Comparison of ENCODE assay signal across 9 mouse cellular contexts in genomic region chr5:143253186-143253880, GRCm38 (mm10). TPM values are rescaled to one million over a fixed set of nuclear protein-coding genes. Genes with fewer than 3 reads are reported as not detected.
A peak's percentile ranks its signal among the peaks of the same experiment; 100 is the strongest.
DNase-seq lines count a peak whose midpoint lies in the region; ATAC-seq and TF ChIP-seq lines count a peak whose summit lies in the region.
"Had no signal": no experiment of that assay in that cellular context is flagged by ENCODE, and none has a peak within 500 bp of the region (broad histone marks: within the 10 kb centered on the region; RNA-seq: fewer than 3 reads in every experiment).

No protein-coding gene starts in this region.

- intact Hi-C loops in heart, postnatal 14 days (cut with DNase I), result no loop called here

- peaks cover 23% of the 10 kb centered on the region for H3K36me3 ChIP-seq in heart, embryonic 14.5 days (ENCODE audit: control insufficient read depth, insufficient read depth, low read length)
- peaks cover 89% of the 10 kb centered on the region for H3K36me3 ChIP-seq in hindbrain, embryonic 14.5 days (replicated peaks; ENCODE audit: control insufficient read depth, insufficient read depth)
- peaks cover 48% of the 10 kb centered on the region for H3K36me3 ChIP-seq in midbrain, postnatal 0 days (ENCODE audit: insufficient read depth, low read length)

- no peak for TF ChIP-seq CTCF in midbrain, postnatal 0 days (IDR thresholded peaks at IDR 0.05)

- ATAC-seq in heart, embryonic 14.5 days (ENCODE audit: insufficient number of reproducible peaks, insufficient read depth, low FRiP score, low read depth), result no peak
- ATAC-seq in hindbrain, embryonic 14.5 days (ENCODE audit: low FRiP score), result no peak
- peak; percentile 45 for ATAC-seq in midbrain, postnatal 0 days (ENCODE audit: low FRiP score)

- DNase-seq in heart, postnatal 14 days, result no peak
- peak; percentile 49 for DNase-seq in ES-CJ7 (ENCODE audit: low read depth, low spot score)
- peak; percentile 68 to 70 for DNase-seq in cerebellum, postnatal 10 days
- DNase-seq in hindbrain, embryonic 14.5 days (ENCODE audit: low spot score), result no peak
- no peak for DNase-seq in midbrain, postnatal 0 days (ENCODE audit: low spot score)
- DNase-seq in left cerebral cortex, adult 11 months (ENCODE audit: low spot score), result no peak
- DNase-seq in T-cell, adult 2 months (ENCODE audit: low spot score), result no peak

- H3K9ac ChIP-seq in heart, embryonic 14.5 days (ENCODE audit: low read length), result peak overlapping the region; percentile 21; the same call in 1 of the 2 replicates
- peak overlapping the region; percentile 40 for H3K9ac ChIP-seq in hindbrain, embryonic 14.5 days
- H3K9ac ChIP-seq in midbrain, postnatal 0 days (replicated peaks; ENCODE audit: low read length, poor library complexity, severe bottlenecking), result peak overlapping the region; percentile 39; the same call in 1 of the 2 replicates

- H3K4me1 ChIP-seq in heart, embryonic 14.5 days (ENCODE audit: control insufficient read depth in 2 of 2, insufficient read depth in 2 of 2, low read length in 2 of 2), result peaks cover 2 to 21% of the 10 kb centered on the region in 2 experiments; a peak in 3 of 4 replicates
- peaks cover 10% of the 10 kb centered on the region; the same call in 1 of the 2 replicates for H3K4me1 ChIP-seq in hindbrain, embryonic 14.5 days (replicated peaks; ENCODE audit: control insufficient read depth, insufficient read depth, low read length)
- no peaks in the 10 kb centered on the region for H3K4me1 ChIP-seq in midbrain, postnatal 0 days (ENCODE audit: insufficient read depth, low read length)

- H3K27ac ChIP-seq in heart, embryonic 14.5 days (replicated peaks in 1 of 2; ENCODE audit: control insufficient read depth in 1 of 2, insufficient read depth in 1 of 2, low read depth in 2 of 2, low read length in 2 of 2), result no peak overlapping the region
- no peak overlapping the region for H3K27ac ChIP-seq in hindbrain, embryonic 14.5 days
- H3K27ac ChIP-seq in midbrain, postnatal 0 days (ENCODE audit: low read depth, low read length), result no peak overlapping the region; the same call in 1 of the 2 replicates
- H3K27ac ChIP-seq: macrophage had no signal

- WGBS in heart, embryonic 14.5 days, result 3% methylated on average over 103 of the region's 103 CpGs
- WGBS in hindbrain, embryonic 14.5 days, result 8% methylated on average over 92 of the region's 103 CpGs
- WGBS in midbrain, postnatal 0 days, result 13% methylated on average over 103 of the region's 103 CpGs

- H3K27me3 ChIP-seq in heart, embryonic 14.5 days (ENCODE audit: control insufficient read depth, insufficient read depth, low read length), result peaks cover 77% of the 10 kb centered on the region
- peaks cover 64% of the 10 kb centered on the region for H3K27me3 ChIP-seq in hindbrain, embryonic 14.5 days (ENCODE audit: control insufficient read depth, insufficient read depth, low read length)
- 0 out of 2 replicates have a peak, but pooled peaks cover 17% of the 10 kb centered on the region for H3K27me3 ChIP-seq in midbrain, postnatal 0 days (ENCODE audit: insufficient read depth, low read length)

- H3K4me3 ChIP-seq in heart, embryonic 14.5 days (ENCODE audit: control insufficient read depth in 1 of 2, insufficient read depth in 1 of 2, low read depth in 1 of 2, low read length in 2 of 2), result peak overlapping the region; percentile 29 to 46
- peak overlapping the region; percentile 21 for H3K4me3 ChIP-seq in hindbrain, embryonic 14.5 days (replicated peaks; ENCODE audit: low read length)
- H3K4me3 ChIP-seq in midbrain, postnatal 0 days (ENCODE audit: low read depth, low read length), result peak overlapping the region; percentile 19; the same call in 1 of the 2 replicates

- no peaks in the 10 kb centered on the region for H3K9me3 ChIP-seq in heart, embryonic 14.5 days (ENCODE audit: control insufficient read depth, low read length)
- no peaks in the 10 kb centered on the region for H3K9me3 ChIP-seq in hindbrain, embryonic 14.5 days (ENCODE audit: control insufficient read depth, low read length)
- H3K9me3 ChIP-seq in midbrain, postnatal 0 days (ENCODE audit: low read length), result no peaks in the 10 kb centered on the region

- H3K4me2 ChIP-seq in heart, embryonic 14.5 days (ENCODE audit: low read length), result peak overlapping the region; percentile 80
- peak overlapping the region; percentile 41 for H3K4me2 ChIP-seq in hindbrain, embryonic 14.5 days (replicated peaks)
- H3K4me2 ChIP-seq in midbrain, postnatal 0 days (ENCODE audit: low read depth, low read length, poor library complexity, severe bottlenecking), result peak overlapping the region; percentile 41

RNA-seq across cellular contexts. Expression of gene Zfp316, which starts 16.5 kb away (rescaled TPM):
- polyA plus RNA-seq in heart, embryonic 14.5 days (2014; fragmentation: Nextera tagmentation; extraction: Ambion mirVana), result 1.1 and 1.6 TPM in 2 replicates
- total RNA-seq in heart, postnatal 14 days (2021), result 1 to 10 TPM; 4.0 to 5.5 TPM
- 5.5 and 6.4 TPM in 2 replicates for polyA plus RNA-seq in hindbrain, embryonic 14.5 days (2014; fragmentation: Nextera tagmentation; extraction: Ambion mirVana)
- total RNA-seq in midbrain, postnatal 0 days (2014; rRNA removed), result 32.1 and 36.0 TPM in 2 replicates
- 6.2 and 6.8 TPM in 2 replicates for polyA plus RNA-seq in midbrain, postnatal 0 days (2015; fragmentation: Nextera tagmentation; extraction: Ambion mirVana)

RNA-seq across cellular contexts. Expression of gene Zfp12, which starts 18.4 kb away (rescaled TPM):
- polyA plus RNA-seq in heart, embryonic 14.5 days (2014; fragmentation: Nextera tagmentation; extraction: Ambion mirVana), result 9.4 and 9.7 TPM in 2 replicates
- total RNA-seq in heart, postnatal 14 days (2021), result 10 to 100 TPM; 11.3 to 11.8 TPM
- 21.6 and 24.8 TPM in 2 replicates for polyA plus RNA-seq in hindbrain, embryonic 14.5 days (2014; fragmentation: Nextera tagmentation; extraction: Ambion mirVana)
- 31.1 and 36.1 TPM in 2 replicates for total RNA-seq in midbrain, postnatal 0 days (2014; rRNA removed)
- polyA plus RNA-seq in midbrain, postnatal 0 days (2015; fragmentation: Nextera tagmentation; extraction: Ambion mirVana), result 10.7 and 11.8 TPM in 2 replicates

RNA-seq across cellular contexts. Expression of gene Spdye4a, which starts 26.6 kb away (rescaled TPM):
- not detected in 2 replicates for polyA plus RNA-seq in heart, embryonic 14.5 days (2014; fragmentation: Nextera tagmentation; extraction: Ambion mirVana)
- not detected for total RNA-seq in heart, postnatal 14 days (2021)
- polyA plus RNA-seq in hindbrain, embryonic 14.5 days (2014; fragmentation: Nextera tagmentation; extraction: Ambion mirVana), result not detected in 2 replicates
- total RNA-seq in midbrain, postnatal 0 days (2014; rRNA removed), result not detected in 2 replicates
- 0.09 TPM in 1 of 2 replicates, not detected in the other for polyA plus RNA-seq in midbrain, postnatal 0 days (2015; fragmentation: Nextera tagmentation; extraction: Ambion mirVana)
- polyA plus RNA-seq: macrophage had no signal

RNA-seq across cellular contexts. Expression of gene Zfp853, which starts 40.1 kb away (rescaled TPM):
- 0.07 TPM in 1 of 2 replicates, not detected in the other for polyA plus RNA-seq in heart, embryonic 14.5 days (2014; fragmentation: Nextera tagmentation; extraction: Ambion mirVana)
- total RNA-seq in heart, postnatal 14 days (2021), result under 1 TPM; 0.32 to 0.38 TPM
- polyA plus RNA-seq in hindbrain, embryonic 14.5 days (2014; fragmentation: Nextera tagmentation; extraction: Ambion mirVana), result 0.23 and 0.43 TPM in 2 replicates
- 27.5 and 31.3 TPM in 2 replicates for total RNA-seq in midbrain, postnatal 0 days (2014; rRNA removed)
- 0.62 and 0.81 TPM in 2 replicates for polyA plus RNA-seq in midbrain, postnatal 0 days (2015; fragmentation: Nextera tagmentation; extraction: Ambion mirVana)
- polyA plus RNA-seq: macrophage had no signal

Comparison
In these comparisons a context has a peak if more than half of its experiments do, and no peak if none do; other contexts are left out.
1. DNase-seq: peak in ES-CJ7 (single experiment) and cerebellum, postnatal 10 days (2 of 2); none in heart, postnatal 14 days (0 of 2), hindbrain, embryonic 14.5 days (single experiment), midbrain, postnatal 0 days (single experiment), left cerebral cortex, adult 11 months (single experiment) and T-cell, adult 2 months (single experiment).
2. Peak in every context shown above with its lines, with median percentiles within 50 percentile points of each other: H3K4me2 ChIP-seq, H3K4me3 ChIP-seq and H3K9ac ChIP-seq.